Mouse (Mus musculus): Measurements from ENCODE around the gene Nrg4.
A peak's percentile ranks its signal among the peaks of the same experiment; 100 is the strongest.

Nrg4 gene

DNA sequence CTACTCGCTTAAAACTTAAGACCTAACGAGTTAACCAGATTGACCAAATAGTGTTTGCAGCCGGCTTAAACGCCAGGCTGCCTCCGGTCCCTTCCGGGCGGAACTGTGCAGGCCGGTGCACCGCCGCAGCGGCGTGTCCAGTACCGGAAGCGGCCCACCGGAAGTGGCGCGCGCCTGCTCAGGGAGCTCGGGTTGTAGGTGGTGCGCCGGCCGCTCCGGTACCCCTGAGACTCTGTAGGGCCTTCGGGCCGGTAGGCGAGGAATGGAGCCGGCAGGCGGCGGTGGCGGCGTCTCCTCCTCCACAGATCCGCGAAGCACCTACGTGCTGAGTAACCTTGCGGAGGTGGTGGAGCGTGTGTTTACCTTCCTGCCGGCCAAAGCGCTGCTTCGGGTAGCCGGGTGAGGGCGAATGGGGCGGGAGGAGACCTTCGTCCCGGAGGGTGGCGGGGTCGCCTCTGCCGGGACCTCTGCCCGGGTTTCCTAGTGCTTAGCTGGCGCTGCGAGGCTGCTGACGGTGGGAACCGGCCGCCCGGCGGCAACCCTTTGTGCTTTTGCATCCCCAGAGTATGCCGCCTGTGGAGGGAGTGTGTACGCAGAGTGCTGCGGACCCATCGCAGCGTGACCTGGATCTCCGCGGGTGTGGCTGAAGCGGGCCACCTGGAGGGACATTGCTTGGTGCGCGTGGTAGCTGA, 117.7 kb downstream of the Nrg4 start, which contains the start of gene Fbxo22:
TSS of gene Fbxo22 (plus strand) at position 136 of the 692 bp plus-strand sequence.
- DNase-seq: peak; percentile 81

DNA sequence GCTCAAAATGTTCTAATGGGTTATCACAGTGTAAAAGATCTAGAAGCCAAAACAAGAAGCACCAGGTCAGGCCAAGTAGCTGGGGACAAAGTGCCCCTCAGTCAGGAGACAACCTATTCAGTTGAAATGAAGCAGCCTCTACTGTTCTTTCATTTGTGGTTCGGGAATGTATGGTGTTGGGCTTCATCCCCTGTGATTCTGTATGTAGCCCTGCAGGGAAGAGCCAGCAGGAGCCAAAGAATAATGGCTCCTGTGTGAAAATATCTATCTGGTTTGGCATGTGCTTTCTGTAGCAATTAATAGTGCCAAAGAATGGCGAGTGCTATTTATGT, 118.2 kb downstream of the Nrg4 start:
- no peak for DNase-seq

DNA sequence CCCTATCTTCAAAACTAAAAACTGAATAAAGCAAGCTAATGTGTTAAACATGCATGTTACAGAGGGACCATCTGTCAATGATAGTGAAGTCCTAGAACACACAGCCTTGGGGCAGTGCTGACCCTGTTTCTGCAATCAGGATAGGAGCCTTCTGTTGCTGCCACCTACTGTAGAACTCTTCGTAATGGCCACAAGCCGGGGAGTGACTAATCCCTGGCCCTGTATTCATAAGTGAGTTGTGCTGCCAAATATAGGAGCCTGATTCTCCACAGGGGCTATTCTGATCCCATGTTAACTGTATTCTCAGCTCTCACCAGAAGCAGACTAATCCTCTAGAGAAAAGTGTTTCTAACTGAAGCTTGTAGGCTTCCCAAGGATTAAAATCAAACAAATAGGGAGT, 127.3 kb downstream of the Nrg4 start:
- DNase-seq: no peak

DNA sequence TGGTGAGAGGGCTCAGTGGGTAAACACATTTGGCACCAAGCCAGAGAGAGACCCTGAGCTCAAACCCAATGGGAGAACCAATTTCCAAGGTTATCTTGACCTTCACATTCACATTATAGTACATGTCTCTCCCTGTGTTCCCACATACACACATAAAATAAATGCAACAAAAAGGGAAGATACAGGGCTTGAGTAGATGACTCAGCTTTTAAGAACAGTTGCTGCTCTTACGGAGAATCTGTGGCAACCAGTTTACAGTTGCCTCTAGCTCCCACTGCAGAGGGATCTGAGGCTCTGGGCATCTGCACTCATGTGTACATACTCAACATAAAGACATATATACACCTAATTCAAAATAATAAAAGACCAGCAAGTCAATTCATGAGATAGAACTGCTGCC, 128.4 kb downstream of the Nrg4 start:
- no peak for DNase-seq

DNA sequence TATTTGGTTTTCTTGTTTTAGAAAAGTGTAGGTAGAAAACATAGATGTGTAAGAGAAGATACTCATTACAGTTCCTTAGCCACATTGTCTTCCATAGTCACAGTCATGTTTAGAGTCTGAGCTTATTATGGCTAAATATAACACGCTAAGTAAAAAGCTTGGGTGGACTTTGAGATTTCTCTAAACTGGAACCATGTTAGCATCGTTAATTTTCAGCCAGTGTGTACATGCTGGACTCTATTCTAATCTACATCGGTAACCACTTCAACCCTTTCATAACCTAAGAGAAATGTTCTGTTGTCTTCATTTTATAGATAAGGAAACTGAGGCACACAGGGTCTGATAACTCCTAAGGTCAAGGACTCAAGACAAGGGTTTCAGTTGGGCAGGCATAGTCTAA, 130.8 kb downstream of the Nrg4 start:
- no peak for DNase-seq

DNA sequence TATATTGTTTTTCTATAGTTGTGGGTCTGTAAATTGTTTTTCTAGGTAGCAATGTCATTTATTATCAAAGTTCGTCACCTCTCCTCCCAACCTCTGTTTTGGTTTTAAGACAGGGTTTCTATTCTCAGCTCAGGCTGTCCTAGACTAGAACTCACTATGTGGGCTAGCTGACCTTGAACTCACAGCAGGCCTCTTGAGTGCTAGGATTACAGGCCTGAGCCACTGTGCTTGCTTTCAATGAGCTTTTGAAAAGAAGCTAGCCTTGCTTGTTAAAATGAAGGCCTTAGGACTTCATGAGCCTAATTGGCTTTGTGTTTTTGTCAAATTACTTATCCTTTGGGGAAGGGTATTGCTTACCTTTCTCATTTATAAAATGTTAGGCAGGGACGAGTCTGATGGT, 152.4 kb downstream of the Nrg4 start:
- no peak for DNase-seq

DNA sequence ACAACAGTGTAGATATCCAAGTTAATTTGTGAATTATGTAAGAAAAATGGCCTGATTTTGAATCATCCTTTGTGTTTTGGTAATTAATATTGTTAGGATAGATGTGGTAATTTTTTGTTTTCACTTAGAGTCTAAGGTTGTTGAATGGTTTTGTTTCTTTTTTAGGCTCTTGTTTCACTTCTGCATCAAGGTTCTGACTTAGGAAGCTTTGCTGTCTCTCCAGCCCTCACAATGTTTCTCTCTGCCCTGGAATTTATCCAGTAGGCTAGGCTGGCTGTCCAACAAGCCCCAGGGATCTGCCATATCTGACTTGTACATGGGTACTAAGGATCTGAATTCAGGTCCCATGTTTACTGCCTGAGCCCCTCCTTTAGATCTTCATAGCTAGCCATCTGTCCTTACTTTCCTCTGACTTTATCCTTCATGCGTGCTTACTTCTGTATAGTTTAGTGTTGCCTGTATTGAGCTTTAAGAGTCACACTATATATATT, 154.4 kb downstream of the Nrg4 start:
- DNase-seq: no peak

DNA sequence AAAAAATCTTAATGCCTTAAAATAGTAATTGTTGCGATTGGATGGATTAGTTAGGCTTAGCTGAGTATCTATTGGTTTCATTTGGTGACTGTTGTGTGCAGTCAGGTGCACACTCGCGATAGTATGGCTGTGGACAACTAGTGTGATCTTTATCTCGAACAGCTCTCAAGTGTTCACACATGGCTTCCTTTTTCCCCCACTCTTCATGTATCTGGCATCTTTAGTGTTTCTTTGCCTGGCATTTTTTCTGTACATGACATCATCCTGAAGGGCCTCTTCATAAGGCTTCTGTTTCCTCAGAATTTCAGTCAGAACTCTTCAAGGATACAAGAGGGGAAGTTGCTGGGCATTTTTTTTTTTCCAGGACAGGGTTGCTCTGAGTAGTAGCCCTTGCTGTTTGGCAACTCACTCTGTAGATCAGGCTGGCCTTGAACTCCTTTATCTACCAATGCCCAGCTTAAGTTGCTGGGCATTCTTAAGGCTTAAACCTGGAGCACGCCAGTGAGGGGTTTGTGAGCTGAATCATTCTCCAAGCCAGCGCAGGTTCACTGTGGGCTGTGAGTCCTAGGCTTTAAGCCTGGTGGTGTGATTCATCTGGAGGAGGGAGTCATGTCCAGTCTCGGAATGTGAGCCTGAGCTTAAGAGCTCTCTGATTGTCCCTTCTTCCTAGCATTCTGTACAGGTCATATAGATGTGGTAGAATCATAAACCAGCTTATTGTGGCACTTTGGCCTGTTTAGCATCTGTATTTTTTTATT, 155.8 kb downstream of the Nrg4 start:
- DNase-seq: no peak
